In genomic region chr1:20311485-20311884, GRCm38 (mm10) we compare ENCODE assay signal across 9 mouse cellular contexts.
DNase-seq lines count a peak whose midpoint lies in the region; ATAC-seq and TF ChIP-seq lines count a peak whose summit lies in the region.
"Had no signal": no experiment of that assay in that cellular context is flagged by ENCODE, and none has a peak within 500 bp of the region (broad histone marks: within the 10 kb centered on the region; RNA-seq: fewer than 3 reads in every experiment).

No protein-coding gene starts in this region.

- H3K9me3 ChIP-seq in E14TG2a.4 (ENCODE audit: low read length) = no peaks in the 10 kb centered on the region
- H3K9me3 ChIP-seq: liver, embryonic 13.5 days had no signal

- peak; percentile 48 for TF ChIP-seq CTCF in E14TG2a.4 (conservative IDR thresholded peaks at IDR 0.05; ENCODE audit: low read length)

- ATAC-seq in megakaryocyte progenitor cell, adult 5-6 weeks (replicated peaks; ENCODE audit: poor library complexity) = 0 out of 2 replicates have a peak, but pooled peaks have one; percentile 50
- no peak for ATAC-seq in inflammation-experienced regulatory T-cells, adult 6 months

- no peaks in the 10 kb centered on the region for H3K4me1 ChIP-seq in E14TG2a.4 (replicated peaks; ENCODE audit: low read depth, low read length)
- H3K4me1 ChIP-seq: liver, embryonic 13.5 days had no signal

- intact Hi-C loops in heart, postnatal 36 days (cut with DNase I) = loop anchor here (1.0 kb wide), 1 partner anchor 202 kb away; no protein-coding TSS in a partner anchor

- DNase-seq in gastrocnemius, adult 18-20 months (ENCODE audit: low spot score) = peak; percentile 17
- no peak for DNase-seq in gastrocnemius, adult 8-10 months (ENCODE audit: low spot score in 2 of 2)
- DNase-seq in cerebellum, postnatal 25 days = peak; percentile 23 to 66
- DNase-seq in heart, postnatal 36 days = peak; percentile 7 to 21
- DNase-seq in layer of hippocampus, adult 9-11 months = peak; percentile 50
- DNase-seq: liver, embryonic 13.5 days had no signal

- H3K4me3 ChIP-seq in E14TG2a.4 (replicated peaks; ENCODE audit: low read length) = no peak overlapping the region
- H3K4me3 ChIP-seq: liver, embryonic 13.5 days had no signal

- no peaks in the 10 kb centered on the region for H3K36me3 ChIP-seq in E14TG2a.4 (ENCODE audit: insufficient read depth, low read length)
- H3K36me3 ChIP-seq: liver, embryonic 13.5 days had no signal

- H3K27me3 ChIP-seq in E14TG2a.4 (ENCODE audit: insufficient read depth, low read length) = no peaks in the 10 kb centered on the region
- H3K27me3 ChIP-seq: liver, embryonic 13.5 days had no signal

Comparison
In these comparisons a context has a peak if more than half of its experiments do, and no peak if none do; other contexts are left out.
1. DNase-seq: peak in gastrocnemius, adult 18-20 months (single experiment), cerebellum, postnatal 25 days (2 of 2), heart, postnatal 36 days (2 of 2) and layer of hippocampus, adult 9-11 months (single experiment); none in gastrocnemius, adult 8-10 months (0 of 2).